Mouse (Mus musculus): ENCODE measurements around the gene Tubgcp6.

GRCm38 (mm10) chr15:89102646-89103045 lies 20.3 kb downstream of the Tubgcp6 start:
- TF ChIP-seq CTCF (IDR thresholded peaks at IDR 0.05; ENCODE audit: low read depth) (no peak), EP300 (IDR thresholded peaks at IDR 0.05; ENCODE audit: low read depth) (no peak)

Data from liver, embryonic 14.5 days (tissue).